Comparison of ENCODE assay signal across 8 mouse cellular contexts in genomic region chr19:60891934-60892547, GRCm38 (mm10). TPM values are rescaled to one million over a fixed set of nuclear protein-coding genes. Genes with fewer than 3 reads are reported as not detected.
A peak's percentile ranks its signal among the peaks of the same experiment; 100 is the strongest.
DNase-seq lines count a peak whose midpoint lies in the region; ATAC-seq and TF ChIP-seq lines count a peak whose summit lies in the region.

No protein-coding gene starts in this region.

- peak overlapping the region; percentile 61; the same call in 1 of the 2 replicates for H3K9ac ChIP-seq in CH12.LX (ENCODE audit: insufficient read depth, low read depth)
- no peak overlapping the region for H3K9ac ChIP-seq in embryonic facial prominence, embryonic 13.5 days
- H3K9ac ChIP-seq in heart, embryonic 14.5 days (ENCODE audit: low read length) = peak overlapping the region; percentile 66
- no peak overlapping the region for H3K9ac ChIP-seq in neural tube, embryonic 15.5 days (replicated peaks)

- H3K79me2 ChIP-seq in CH12.LX (replicated peaks; ENCODE audit: control insufficient read depth, extremely low read depth, insufficient read depth, poor library complexity, severe bottlenecking) = peaks cover 13% of the 10 kb centered on the region

- H3K4me1 ChIP-seq in CH12.LX (ENCODE audit: control insufficient read depth in 1 of 2, insufficient read depth in 2 of 2) = peaks cover 3 to 48% of the 10 kb centered on the region in 2 experiments; a peak in 3 of 4 replicates
- peaks cover 20% of the 10 kb centered on the region for H3K4me1 ChIP-seq in embryonic facial prominence, embryonic 13.5 days
- peaks cover 3 to 38% of the 10 kb centered on the region in 2 experiments for H3K4me1 ChIP-seq in heart, embryonic 14.5 days (ENCODE audit: control insufficient read depth in 2 of 2, insufficient read depth in 2 of 2, low read length in 2 of 2)
- H3K4me1 ChIP-seq in neural tube, embryonic 15.5 days = peaks cover 25% of the 10 kb centered on the region

- in situ Hi-C loops in CH12.LX (cut with MboI; ENCODE audit: low pct_ligation_motif_present, low pct_unique_long_range_greater_than_20kb, low sequenced_read_pairs) = loop anchor here (10.0 kb wide), 1 partner anchor 53 kb away; no protein-coding TSS in a partner anchor

- peak overlapping the region; percentile 94 for H3K4me2 ChIP-seq in CH12.LX (ENCODE audit: insufficient read depth, low read depth, poor library complexity, severe bottlenecking)
- peak overlapping the region; percentile 70 for H3K4me2 ChIP-seq in embryonic facial prominence, embryonic 13.5 days
- H3K4me2 ChIP-seq in heart, embryonic 14.5 days (ENCODE audit: low read length) = peak overlapping the region; percentile 82
- H3K4me2 ChIP-seq in neural tube, embryonic 15.5 days = peak overlapping the region; percentile 67

- dilution Hi-C loops in CH12.LX (cut with MboI; ENCODE audit: extremely low pct_ligation_motif_present, extremely low pct_unique_long_range_greater_than_20kb, low sequenced_read_pairs) = no loop called here

- TF ChIP-seq POLR2A in CH12.LX (IDR thresholded peaks at IDR 0.05; ENCODE audit: low read depth, low read length) = no peak

- peak; percentile 69 to 82 for TF ChIP-seq CTCF in CH12.LX (conservative IDR thresholded peaks at IDR 0.05 in 1 of 2, IDR thresholded peaks at IDR 0.05 in 1 of 2; ENCODE audit: low read depth in 2 of 2, low read length in 2 of 2)

- peak overlapping the region; percentile 88 to 93 (median 90) for H3K4me3 ChIP-seq in CH12.LX (replicated peaks in 1 of 3; ENCODE audit: low read depth in 2 of 3, low read length in 2 of 3, poor library complexity in 1 of 3)
- peak overlapping the region; percentile 73; the same call in 1 of the 2 replicates for H3K4me3 ChIP-seq in embryonic facial prominence, embryonic 13.5 days
- peak overlapping the region; percentile 9 to 88; a peak in 3 of 4 replicates for H3K4me3 ChIP-seq in heart, embryonic 14.5 days (ENCODE audit: control insufficient read depth in 1 of 2, insufficient read depth in 1 of 2, low read depth in 1 of 2, low read length in 2 of 2)
- peak overlapping the region; percentile 87 for H3K4me3 ChIP-seq in neural tube, embryonic 15.5 days (replicated peaks)

- H3K27me3 ChIP-seq in CH12.LX (replicated peaks) = no peaks in the 10 kb centered on the region
- H3K27me3 ChIP-seq in embryonic facial prominence, embryonic 13.5 days = no peaks in the 10 kb centered on the region
- no peaks in the 10 kb centered on the region for H3K27me3 ChIP-seq in heart, embryonic 14.5 days (ENCODE audit: control insufficient read depth, insufficient read depth, low read length)
- no peaks in the 10 kb centered on the region for H3K27me3 ChIP-seq in neural tube, embryonic 15.5 days (replicated peaks)

- TF ChIP-seq EP300 in CH12.LX (IDR thresholded peaks at IDR 0.05; ENCODE audit: low read length) = peak; percentile 37; the same call in 1 of the 2 replicates

- WGBS in embryonic facial prominence, embryonic 13.5 days = 34% methylated on average over 1 of the region's 1 CpGs
- WGBS in heart, embryonic 14.5 days = 22% methylated on average over 1 of the region's 1 CpGs
- 24% methylated on average over 1 of the region's 1 CpGs for WGBS in neural tube, embryonic 15.5 days

- TF ChIP-seq RAD21 in CH12.LX (IDR thresholded peaks at IDR 0.05; ENCODE audit: low read depth, low read length) = peak; percentile 60

- ATAC-seq in embryonic facial prominence, embryonic 13.5 days (ENCODE audit: insufficient number of reproducible peaks, insufficient read depth, low FRiP score, low TSS enrichment, low read depth) = no peak
- no peak for ATAC-seq in heart, embryonic 14.5 days (ENCODE audit: insufficient number of reproducible peaks, insufficient read depth, low FRiP score, low read depth)
- ATAC-seq in neural tube, embryonic 15.5 days (ENCODE audit: low FRiP score) = no peak

- no peaks in the 10 kb centered on the region for H3K36me3 ChIP-seq in CH12.LX (replicated peaks in 1 of 2; ENCODE audit: control insufficient read depth in 1 of 2, insufficient read depth in 1 of 2, low read length in 1 of 2)
- H3K36me3 ChIP-seq in embryonic facial prominence, embryonic 13.5 days = no peaks in the 10 kb centered on the region
- H3K36me3 ChIP-seq in heart, embryonic 14.5 days (ENCODE audit: control insufficient read depth, insufficient read depth, low read length) = no peaks in the 10 kb centered on the region
- H3K36me3 ChIP-seq in neural tube, embryonic 15.5 days = no peaks in the 10 kb centered on the region

- no peaks in the 10 kb centered on the region for H3K9me3 ChIP-seq in CH12.LX (replicated peaks; ENCODE audit: low read length)
- H3K9me3 ChIP-seq in embryonic facial prominence, embryonic 13.5 days = no peaks in the 10 kb centered on the region
- H3K9me3 ChIP-seq in heart, embryonic 14.5 days (ENCODE audit: control insufficient read depth, low read length) = no peaks in the 10 kb centered on the region
- no peaks in the 10 kb centered on the region for H3K9me3 ChIP-seq in neural tube, embryonic 15.5 days (replicated peaks)

- H3K27ac ChIP-seq in CH12.LX (ENCODE audit: insufficient read depth, low read depth) = no peak overlapping the region
- no peak overlapping the region for H3K27ac ChIP-seq in embryonic facial prominence, embryonic 13.5 days
- H3K27ac ChIP-seq in heart, embryonic 14.5 days (replicated peaks in 1 of 2; ENCODE audit: control insufficient read depth in 1 of 2, insufficient read depth in 1 of 2, low read depth in 2 of 2, low read length in 2 of 2) = no peak overlapping the region
- no peak overlapping the region for H3K27ac ChIP-seq in neural tube, embryonic 15.5 days (replicated peaks)

- peak; percentile 77 for DNase-seq in CH12.LX (ENCODE audit: extremely low read depth)
- peak; percentile 85 for DNase-seq in adrenal gland, postnatal 14 days
- peak; percentile 83 for DNase-seq in kidney, postnatal 10 days
- DNase-seq in lung, adult 18-20 months = peak; percentile 62 to 77
- peak; percentile 79 for DNase-seq in thymus, postnatal 14 days

TF ChIP-seq in CH12.LX, 34 proteins besides CTCF, POLR2A, EP300 and RAD21:
- TF ChIP-seq ETS1 (conservative IDR thresholded peaks at IDR 0.05; ENCODE audit: low read depth, low read length) (peak; percentile 35; the same call in 1 of the 2 replicates), SMC3 (IDR thresholded peaks at IDR 0.05; ENCODE audit: low read depth, low read length) (peak; percentile 72), BHLHE40 (IDR thresholded peaks at IDR 0.05; ENCODE audit: low read depth, low read length) (no peak), NRF1 (IDR thresholded peaks at IDR 0.05; ENCODE audit: low read depth, low read length) (no peak), SIN3A (IDR thresholded peaks at IDR 0.05; ENCODE audit: low read length) (0 out of 2 replicates have a peak, but pooled peaks have one; percentile 57), CHD2 (IDR thresholded peaks at IDR 0.05; ENCODE audit: low read length) (no peak), MEF2A (IDR thresholded peaks at IDR 0.05; ENCODE audit: borderline replicate concordance, low read depth, low read length) (0 out of 2 replicates have a peak, but pooled peaks have one; percentile 52), TCF12 (IDR thresholded peaks at IDR 0.05; ENCODE audit: low read depth, low read length) (0 out of 2 replicates have a peak, but pooled peaks have one; percentile 25), CHD1 (IDR thresholded peaks at IDR 0.05; ENCODE audit: low read depth, low read length) (0 out of 2 replicates have a peak, but pooled peaks have one; percentile 50), ELF1 (IDR thresholded peaks at IDR 0.05; ENCODE audit: low read depth, low read length) (0 out of 2 replicates have a peak, but pooled peaks have one; percentile 10), RCOR1 (conservative IDR thresholded peaks at IDR 0.05; ENCODE audit: low read depth, low read length) (peak; percentile 50; the same call in 1 of the 2 replicates), HCFC1 (IDR thresholded peaks at IDR 0.05; ENCODE audit: low read depth, low read length) (peak; percentile 15; the same call in 1 of the 2 replicates), PAX5 (IDR thresholded peaks at IDR 0.05; ENCODE audit: low read length) (no peak), IRF4 (IDR thresholded peaks at IDR 0.05; ENCODE audit: low read depth, low read length) (0 out of 2 replicates have a peak, but pooled peaks have one; percentile 19), MAZ (IDR thresholded peaks at IDR 0.05; ENCODE audit: low read depth, low read length) (peak; percentile 38; the same call in 1 of the 2 replicates), MXI1 (IDR thresholded peaks at IDR 0.05; ENCODE audit: low read depth, low read length) (peak; percentile 56; the same call in 1 of the 2 replicates)

RNA-seq across cellular contexts. Expression of gene Grk5, which starts 2.5 kb away (rescaled TPM):
- 5.7 and 7.7 TPM in 2 replicates for total RNA-seq in CH12.LX (2012; rRNA removed)
- 7.4 and 7.6 TPM in 2 replicates for total RNA-seq in CH12.LX (2014; rRNA removed)
- polyA plus RNA-seq in CH12.LX (2012; ENCODE audit: insufficient read length, low read depth) = 11.5 and 12.7 TPM in 2 replicates
- total RNA-seq in adrenal gland, postnatal 14 days (2021) = 16.5 and 16.6 TPM in 2 replicates
- polyA plus RNA-seq in embryonic facial prominence, embryonic 13.5 days (2015; fragmentation: Nextera tagmentation; extraction: Ambion mirVana) = 2.9 and 3.6 TPM in 2 replicates
- 4.5 TPM in 2 replicates for polyA plus RNA-seq in heart, embryonic 14.5 days (2014; fragmentation: Nextera tagmentation; extraction: Ambion mirVana)
- 2.6 and 2.8 TPM in 2 replicates for polyA plus RNA-seq in neural tube, embryonic 15.5 days (2015; fragmentation: Nextera tagmentation; extraction: Ambion mirVana)

RNA-seq across cellular contexts. Expression of gene Prdx3, which starts 17.7 kb away (rescaled TPM):
- 180 and 210 TPM in 2 replicates for total RNA-seq in CH12.LX (2012; rRNA removed)
- 414 and 427 TPM in 2 replicates for total RNA-seq in CH12.LX (2014; rRNA removed)
- polyA plus RNA-seq in CH12.LX (2012; ENCODE audit: insufficient read length, low read depth) = 230 and 246 TPM in 2 replicates
- total RNA-seq in adrenal gland, postnatal 14 days (2021) = 509 and 525 TPM in 2 replicates
- polyA plus RNA-seq in embryonic facial prominence, embryonic 13.5 days (2015; fragmentation: Nextera tagmentation; extraction: Ambion mirVana) = 104 and 105 TPM in 2 replicates
- 201 and 205 TPM in 2 replicates for polyA plus RNA-seq in heart, embryonic 14.5 days (2014; fragmentation: Nextera tagmentation; extraction: Ambion mirVana)
- 132 and 133 TPM in 2 replicates for polyA plus RNA-seq in neural tube, embryonic 15.5 days (2015; fragmentation: Nextera tagmentation; extraction: Ambion mirVana)

RNA-seq across cellular contexts. Expression of gene Sfxn4, which starts 30.8 kb away (rescaled TPM):
- total RNA-seq in CH12.LX (2012; rRNA removed) (1.9 and 2.2 TPM in 2 replicates), CH12.LX (2014; rRNA removed) (3.5 and 3.9 TPM in 2 replicates)
- polyA plus RNA-seq in CH12.LX (2012; ENCODE audit: insufficient read length, low read depth) = 3.1 and 3.8 TPM in 2 replicates
- 4.3 and 5.6 TPM in 2 replicates for total RNA-seq in adrenal gland, postnatal 14 days (2021)
- 11.6 and 11.9 TPM in 2 replicates for polyA plus RNA-seq in embryonic facial prominence, embryonic 13.5 days (2015; fragmentation: Nextera tagmentation; extraction: Ambion mirVana)
- 7.7 and 8.5 TPM in 2 replicates for polyA plus RNA-seq in heart, embryonic 14.5 days (2014; fragmentation: Nextera tagmentation; extraction: Ambion mirVana)
- 11.0 and 13.0 TPM in 2 replicates for polyA plus RNA-seq in neural tube, embryonic 15.5 days (2015; fragmentation: Nextera tagmentation; extraction: Ambion mirVana)

Comparison
In these comparisons a context has a peak if more than half of its experiments do, and no peak if none do; other contexts are left out.
1. H3K9ac ChIP-seq: peak in CH12.LX (single experiment) and heart, embryonic 14.5 days (single experiment); none in embryonic facial prominence, embryonic 13.5 days (single experiment) and neural tube, embryonic 15.5 days (single experiment).
2. Peak in every context shown above with its lines, with median percentiles within 50 percentile points of each other: DNase-seq, H3K4me2 ChIP-seq and H3K4me3 ChIP-seq.